In genomic region chr17:5923281-5923680, GRCm38 (mm10) we compare ENCODE assay signal across 9 mouse cellular contexts. TPM values are rescaled to one million over a fixed set of nuclear protein-coding genes. Genes with fewer than 3 reads are reported as not detected.
DNase-seq lines count a peak whose midpoint lies in the region; ATAC-seq and TF ChIP-seq lines count a peak whose summit lies in the region.
"Had no signal": no experiment of that assay in that cellular context is flagged by ENCODE, and none has a peak within 500 bp of the region (broad histone marks: within the 10 kb centered on the region; RNA-seq: fewer than 3 reads in every experiment).

No protein-coding gene starts in this region.

- no peak overlapping the region for H3K27ac ChIP-seq in kidney, postnatal 0 days
- H3K27ac ChIP-seq in CH12.LX (ENCODE audit: insufficient read depth, low read depth): no peak overlapping the region
- H3K27ac ChIP-seq in hindbrain, embryonic 14.5 days: no peak overlapping the region
- H3K27ac ChIP-seq: embryonic facial prominence, embryonic 13.5 days; limb, embryonic 12.5 days had no signal

- no peak for TF ChIP-seq EP300 in CH12.LX (IDR thresholded peaks at IDR 0.05; ENCODE audit: low read length)

- TF ChIP-seq CTCF in kidney, postnatal 0 days (IDR thresholded peaks at IDR 0.05; ENCODE audit: low read depth): peak; percentile 72
- peak in 1 of 2 experiments; percentile 48; a peak in 2 of 4 replicates for TF ChIP-seq CTCF in CH12.LX (conservative IDR thresholded peaks at IDR 0.05 in 1 of 2, IDR thresholded peaks at IDR 0.05 in 1 of 2; ENCODE audit: low read depth in 2 of 2, low read length in 2 of 2)

- peak; percentile 39 for TF ChIP-seq RAD21 in CH12.LX (IDR thresholded peaks at IDR 0.05; ENCODE audit: low read depth, low read length)

- no peaks in the 10 kb centered on the region for H3K27me3 ChIP-seq in kidney, postnatal 0 days (ENCODE audit: insufficient read depth, low read length)
- H3K27me3 ChIP-seq in CH12.LX (replicated peaks): no peaks in the 10 kb centered on the region
- H3K27me3 ChIP-seq in hindbrain, embryonic 14.5 days (ENCODE audit: control insufficient read depth, insufficient read depth, low read length): no peaks in the 10 kb centered on the region
- H3K27me3 ChIP-seq: embryonic facial prominence, embryonic 13.5 days; limb, embryonic 12.5 days had no signal

- peaks cover 67% of the 10 kb centered on the region for H3K36me3 ChIP-seq in kidney, postnatal 0 days (ENCODE audit: insufficient read depth, low read length)
- H3K36me3 ChIP-seq in CH12.LX (replicated peaks in 1 of 2; ENCODE audit: control insufficient read depth in 1 of 2, insufficient read depth in 1 of 2, low read length in 1 of 2): peaks cover 62 to 88% of the 10 kb centered on the region in 2 experiments
- H3K36me3 ChIP-seq in hindbrain, embryonic 14.5 days (replicated peaks; ENCODE audit: control insufficient read depth, insufficient read depth): peaks cover 14% of the 10 kb centered on the region

- H3K4me3 ChIP-seq in kidney, postnatal 0 days (replicated peaks; ENCODE audit: low read depth, low read length): no peak overlapping the region
- H3K4me3 ChIP-seq in CH12.LX (replicated peaks in 1 of 3; ENCODE audit: low read depth in 2 of 3, low read length in 2 of 3, poor library complexity in 1 of 3): no peak overlapping the region
- no peak overlapping the region for H3K4me3 ChIP-seq in hindbrain, embryonic 14.5 days (replicated peaks; ENCODE audit: low read length)
- H3K4me3 ChIP-seq: embryonic facial prominence, embryonic 13.5 days; limb, embryonic 12.5 days had no signal

- in situ Hi-C loops in CH12.LX (cut with MboI; ENCODE audit: low pct_ligation_motif_present, low pct_unique_long_range_greater_than_20kb, low sequenced_read_pairs): loop anchor here (25.0 kb wide), 1 partner anchor 486 kb away; the partner anchor contains the start of gene Tmem242

- no peaks in the 10 kb centered on the region for H3K79me2 ChIP-seq in CH12.LX (replicated peaks; ENCODE audit: control insufficient read depth, extremely low read depth, insufficient read depth, poor library complexity, severe bottlenecking)

- H3K4me2 ChIP-seq in kidney, postnatal 0 days (ENCODE audit: low read length): no peak overlapping the region
- H3K4me2 ChIP-seq in CH12.LX (ENCODE audit: insufficient read depth, low read depth, poor library complexity, severe bottlenecking): no peak overlapping the region
- no peak overlapping the region for H3K4me2 ChIP-seq in hindbrain, embryonic 14.5 days (replicated peaks)
- H3K4me2 ChIP-seq: embryonic facial prominence, embryonic 13.5 days; limb, embryonic 12.5 days had no signal

- H3K9me3 ChIP-seq in kidney, postnatal 0 days (replicated peaks; ENCODE audit: low read length): no peaks in the 10 kb centered on the region
- no peaks in the 10 kb centered on the region for H3K9me3 ChIP-seq in CH12.LX (replicated peaks; ENCODE audit: low read length)
- no peaks in the 10 kb centered on the region for H3K9me3 ChIP-seq in hindbrain, embryonic 14.5 days (ENCODE audit: control insufficient read depth, low read length)
- H3K9me3 ChIP-seq: embryonic facial prominence, embryonic 13.5 days; limb, embryonic 12.5 days had no signal

- no peak for ATAC-seq in kidney, postnatal 0 days (replicated peaks; ENCODE audit: low FRiP score, low read depth)
- no peak; the same call in 1 of the 2 replicates for ATAC-seq in hindbrain, embryonic 14.5 days (ENCODE audit: low FRiP score)

- 80% methylated on average over 9 of the region's 9 CpGs for WGBS in kidney, postnatal 0 days
- 68% methylated on average over 9 of the region's 9 CpGs for WGBS in hindbrain, embryonic 14.5 days

- TF ChIP-seq POLR2A in CH12.LX (IDR thresholded peaks at IDR 0.05; ENCODE audit: low read depth, low read length): no peak

- no peak overlapping the region for H3K9ac ChIP-seq in kidney, postnatal 0 days (ENCODE audit: low read depth, low read length)
- no peak overlapping the region for H3K9ac ChIP-seq in CH12.LX (ENCODE audit: insufficient read depth, low read depth)
- no peak overlapping the region for H3K9ac ChIP-seq in hindbrain, embryonic 14.5 days
- H3K9ac ChIP-seq: embryonic facial prominence, embryonic 13.5 days; limb, embryonic 12.5 days had no signal

- dilution Hi-C loops in CH12.LX (cut with MboI; ENCODE audit: extremely low pct_ligation_motif_present, extremely low pct_unique_long_range_greater_than_20kb, low sequenced_read_pairs): no loop called here

- no peaks in the 10 kb centered on the region for H3K4me1 ChIP-seq in kidney, postnatal 0 days (replicated peaks; ENCODE audit: insufficient read depth, low read length)
- no peaks in the 10 kb centered on the region for H3K4me1 ChIP-seq in CH12.LX (ENCODE audit: control insufficient read depth in 1 of 2, insufficient read depth in 2 of 2)
- H3K4me1 ChIP-seq in hindbrain, embryonic 14.5 days (replicated peaks; ENCODE audit: control insufficient read depth, insufficient read depth, low read length): no peaks in the 10 kb centered on the region
- H3K4me1 ChIP-seq: embryonic facial prominence, embryonic 13.5 days; limb, embryonic 12.5 days had no signal

- peak; percentile 61 for DNase-seq in kidney, postnatal 0 days (ENCODE audit: low spot score)
- DNase-seq in kidney, adult 11 months: no peak
- DNase-seq in CH12.LX (ENCODE audit: extremely low read depth) (no peak), MN1 (ENCODE audit: low spot score) (peak; percentile 23)
- peak; percentile 71 for DNase-seq in hindbrain, embryonic 14.5 days (ENCODE audit: low spot score)
- peak; percentile 67 for DNase-seq in retina, embryonic 14.5 days (ENCODE audit: low spot score)
- no peak for DNase-seq in spleen, postnatal 36 days (ENCODE audit: low spot score in 2 of 2)

TF ChIP-seq in CH12.LX, 34 proteins besides CTCF, POLR2A, EP300 and RAD21:
- peak; percentile 38 for TF ChIP-seq SMC3 (IDR thresholded peaks at IDR 0.05; ENCODE audit: low read depth, low read length)
- no peak for TF ChIP-seq ELF1 (IDR thresholded peaks at IDR 0.05; ENCODE audit: low read depth, low read length)

RNA-seq across cellular contexts. Expression of gene Synj2, which starts 17.8 kb away (rescaled TPM):
- 2.4 and 3.7 TPM in 2 replicates for polyA plus RNA-seq in kidney, postnatal 0 days (2015; fragmentation: Nextera tagmentation; extraction: Ambion mirVana)
- total RNA-seq in CH12.LX (2012; rRNA removed): 4.5 and 5.3 TPM in 2 replicates
- total RNA-seq in CH12.LX (2014; rRNA removed): 6.6 and 6.8 TPM in 2 replicates
- polyA plus RNA-seq in CH12.LX (2012; ENCODE audit: insufficient read length, low read depth): 10.9 and 12.4 TPM in 2 replicates
- polyA plus RNA-seq in hindbrain, embryonic 14.5 days (2014; fragmentation: Nextera tagmentation; extraction: Ambion mirVana): 1.3 and 1.9 TPM in 2 replicates

Comparison
In these comparisons a context has a peak if more than half of its experiments do, and no peak if none do; other contexts are left out.
1. DNase-seq: peak in kidney, postnatal 0 days (single experiment), MN1 (single experiment), hindbrain, embryonic 14.5 days (single experiment) and retina, embryonic 14.5 days (single experiment); none in kidney, adult 11 months (single experiment), CH12.LX (single experiment) and spleen, postnatal 36 days (0 of 2).